Mouse (Mus musculus) liver, embryonic 16.5 days (tissue): ENCODE results near the gene Mpeg1. TPM values are rescaled to one million over a fixed set of nuclear protein-coding genes. Genes with fewer than 3 reads are reported as not detected.
A peak's percentile ranks its signal among the peaks of the same experiment; 100 is the strongest.

Experiments
- ATAC-seq: fragments of 200-750 bp; cut with Nextera tagmentation; 2 replicates; pipeline ENCODE4 v1.8.0; 2017; ENCODE audit warnings: low read depth, mild to moderate bottlenecking, moderate number of reproducible peaks, moderate library complexity
- H3K27ac ChIP-seq: fragments of 300-500 bp; sonication (generic); 2 replicates; pipeline ENCODE4 v1.5.1; 2014; ENCODE audit warnings: mild to moderate bottlenecking, low read length
- H3K27me3 ChIP-seq: fragments of 300-500 bp; sonication (generic); 2 replicates; pipeline ENCODE4 v1.6.1; 2014; ENCODE audit warnings: low read depth, low read length, mixed read lengths; ENCODE audit not compliant: control insufficient read depth, insufficient read depth
- H3K36me3 ChIP-seq: fragments of 300-500 bp; sonication (generic); 2 replicates; pipeline ENCODE4 v1.6.1; 2014; ENCODE audit warnings: mild to moderate bottlenecking; ENCODE audit not compliant: control insufficient read depth, insufficient read depth
- H3K4me1 ChIP-seq: fragments of 300-500 bp; sonication (generic); 2 replicates; pipeline ENCODE4 v1.6.1; 2014; ENCODE audit warnings: low read depth, low read length, mixed read lengths; ENCODE audit not compliant: control insufficient read depth
- H3K4me2 ChIP-seq: fragments of 300-500 bp; sonication (generic); 2 replicates; pipeline ENCODE4 v1.6.1; 2014; ENCODE audit warnings: low read depth, low read length, mixed read lengths
- H3K4me3 ChIP-seq: fragments of 300-500 bp; sonication (generic); 2 replicates; pipeline ENCODE4 v1.5.1; 2014; ENCODE audit warnings: low read depth, mild to moderate bottlenecking, low read length
- H3K9ac ChIP-seq: fragments of 300-500 bp; sonication (generic); 2 replicates; pipeline ENCODE4 v1.6.1; 2014; ENCODE audit warnings: low read depth, low read length
- H3K9me3 ChIP-seq: fragments of 300-500 bp; sonication (generic); replicated peaks from 2 replicates; pipeline ENCODE4 v1.6.1; 2016; ENCODE audit warnings: low read length; ENCODE audit not compliant: control insufficient read depth
- WGBS: fragments of 180-500 bp; shearing (Covaris S2); extraction: QIAGEN DNeasy Blood & Tissue Kit; methylation state at CpG from one replicate; pipeline ENCODE4 v1.1.7; 2014; ENCODE audit not compliant: insufficient replicate concordance; 5-methylcytosine and 5-hydroxymethylcytosine counted together
- polyA plus RNA-seq: library from polyadenylated mRNA; unstranded; fragments of >200 nt; fragmentation: Nextera tagmentation; extraction: Ambion mirVana; gene quantifications from 2 replicates; pipeline ENCODE4 v1.2.1, GENCODE M21; 2015

Gene Mpeg1
- polyA plus RNA-seq, 1 experiment from 2014 or later = 2.3 TPM

DNA sequence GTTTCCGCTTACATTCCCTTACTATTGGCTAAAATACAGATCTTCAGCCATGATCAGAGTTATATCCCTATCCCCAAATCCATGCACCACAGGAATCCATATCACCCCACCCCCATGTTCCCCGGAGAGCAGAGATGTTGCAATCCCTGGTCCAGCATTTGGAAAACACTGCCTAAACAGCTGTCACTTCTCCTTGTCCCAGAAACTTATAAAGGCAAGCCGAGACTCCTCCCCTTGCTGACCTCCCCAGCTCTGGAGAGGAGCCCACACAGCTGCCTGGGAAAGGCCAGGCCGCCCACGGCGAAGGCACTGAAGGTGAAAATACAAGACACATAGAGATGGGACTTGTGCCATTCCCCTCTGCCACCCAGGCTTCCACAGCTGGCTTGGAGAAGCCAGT is 26.3 kb downstream of the Mpeg1 start:
- H3K4me2 ChIP-seq = no peak overlapping the region
- peak; percentile 52 for ATAC-seq
- no peaks in the 10 kb centered on the region for H3K27me3 ChIP-seq
- WGBS = 58% methylated on average over 6 of the region's 6 CpGs
- no peak overlapping the region for H3K4me3 ChIP-seq
- no peaks in the 10 kb centered on the region for H3K9me3 ChIP-seq
- peaks cover 13% of the 10 kb centered on the region for H3K4me1 ChIP-seq
- no peaks in the 10 kb centered on the region for H3K36me3 ChIP-seq
- H3K27ac ChIP-seq = peak overlapping the region; percentile 21; the same call in 1 of the 2 replicates
- H3K9ac ChIP-seq = no peak overlapping the region

DNA sequence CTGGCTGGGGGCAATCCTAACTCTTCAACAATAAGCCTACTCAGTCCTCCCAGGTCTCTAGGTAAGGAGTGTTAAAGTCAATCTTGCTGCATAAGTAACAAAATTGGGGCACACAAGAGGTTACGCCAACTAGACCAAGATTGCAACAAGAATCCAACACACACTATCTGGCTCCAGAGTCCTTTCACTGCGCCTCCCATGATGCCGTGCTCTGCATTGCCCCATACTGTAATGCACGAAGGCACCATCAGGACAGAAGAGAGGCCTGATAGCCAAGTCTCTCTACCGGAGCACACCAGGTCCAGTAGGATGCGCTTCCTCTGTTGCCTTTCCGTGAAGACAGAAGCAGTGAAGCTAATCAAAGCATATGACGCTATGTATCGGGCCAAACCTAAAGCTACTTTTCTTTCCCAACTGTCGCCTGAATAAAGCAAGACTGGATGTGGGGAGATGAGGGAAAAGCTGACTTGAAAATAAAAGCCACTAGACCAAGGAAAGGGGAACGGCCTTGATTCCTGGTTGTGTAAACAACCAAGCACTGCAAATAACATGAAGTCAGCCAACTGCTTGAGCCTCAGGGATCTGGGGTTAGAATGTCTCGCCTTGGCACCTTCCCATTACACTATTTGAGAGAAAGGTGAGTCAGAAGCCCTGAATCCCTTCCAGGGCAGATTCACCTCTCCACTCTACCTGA is 27.1 kb downstream of the Mpeg1 start:
- Histone ChIP-seq H3K4me2 (no peak overlapping the region), H3K27me3 (no peaks in the 10 kb centered on the region), H3K9ac (no peak overlapping the region), H3K27ac (peak overlapping the region; percentile 78), H3K36me3 (no peaks in the 10 kb centered on the region), H3K4me1 (peaks cover 13% of the 10 kb centered on the region), H3K4me3 (no peak overlapping the region), H3K9me3 (no peaks in the 10 kb centered on the region)
- no peak for ATAC-seq
- WGBS = 65% methylated on average over 12 of the region's 12 CpGs

DNA sequence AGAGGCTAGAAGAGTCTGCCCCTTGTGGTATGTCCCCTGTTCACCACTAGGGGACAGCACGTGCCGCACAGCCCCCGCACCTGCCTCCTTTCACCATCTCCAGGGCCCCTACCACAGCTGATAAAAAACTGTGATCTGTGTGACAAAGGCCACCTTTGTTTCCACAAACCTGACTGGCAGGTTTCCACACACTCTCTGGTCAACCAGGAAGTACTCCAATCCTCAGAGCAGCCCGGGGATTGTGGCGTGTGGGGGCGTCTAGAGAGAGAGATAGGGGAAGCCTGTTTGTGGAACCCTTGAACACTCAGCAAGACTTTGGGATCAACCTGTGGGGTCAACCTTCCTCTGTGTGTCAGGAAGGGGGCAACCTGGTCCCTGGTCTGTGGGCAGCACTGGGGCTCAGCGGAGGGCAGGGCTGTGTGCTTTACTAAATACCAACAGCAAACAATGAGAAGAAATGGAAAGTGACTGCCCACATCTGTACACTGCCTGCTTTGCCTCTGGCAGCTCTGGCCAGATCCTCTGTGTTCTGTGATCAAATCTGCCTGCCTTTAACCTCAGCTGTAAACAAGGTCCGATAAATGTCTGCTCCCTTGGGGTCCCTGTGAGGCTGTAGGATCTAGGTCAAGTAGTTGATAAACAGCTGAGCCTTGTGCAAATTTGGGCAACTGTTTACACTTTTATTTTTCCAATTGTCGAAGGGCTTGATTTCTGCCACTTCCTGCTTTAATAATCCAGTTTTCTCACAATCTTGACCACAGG is 27.8 kb downstream of the Mpeg1 start:
- no peak overlapping the region for H3K9ac ChIP-seq
- H3K36me3 ChIP-seq = no peaks in the 10 kb centered on the region
- no peaks in the 10 kb centered on the region for H3K9me3 ChIP-seq
- peaks cover 13% of the 10 kb centered on the region for H3K4me1 ChIP-seq
- H3K27ac ChIP-seq = peak overlapping the region; percentile 78
- no peaks in the 10 kb centered on the region for H3K27me3 ChIP-seq
- H3K4me2 ChIP-seq = peak overlapping the region; percentile 12; the same call in 1 of the 2 replicates
- no peak overlapping the region for H3K4me3 ChIP-seq
- WGBS = 32% methylated on average over 9 of the region's 9 CpGs
- peak; percentile 55 for ATAC-seq

DNA sequence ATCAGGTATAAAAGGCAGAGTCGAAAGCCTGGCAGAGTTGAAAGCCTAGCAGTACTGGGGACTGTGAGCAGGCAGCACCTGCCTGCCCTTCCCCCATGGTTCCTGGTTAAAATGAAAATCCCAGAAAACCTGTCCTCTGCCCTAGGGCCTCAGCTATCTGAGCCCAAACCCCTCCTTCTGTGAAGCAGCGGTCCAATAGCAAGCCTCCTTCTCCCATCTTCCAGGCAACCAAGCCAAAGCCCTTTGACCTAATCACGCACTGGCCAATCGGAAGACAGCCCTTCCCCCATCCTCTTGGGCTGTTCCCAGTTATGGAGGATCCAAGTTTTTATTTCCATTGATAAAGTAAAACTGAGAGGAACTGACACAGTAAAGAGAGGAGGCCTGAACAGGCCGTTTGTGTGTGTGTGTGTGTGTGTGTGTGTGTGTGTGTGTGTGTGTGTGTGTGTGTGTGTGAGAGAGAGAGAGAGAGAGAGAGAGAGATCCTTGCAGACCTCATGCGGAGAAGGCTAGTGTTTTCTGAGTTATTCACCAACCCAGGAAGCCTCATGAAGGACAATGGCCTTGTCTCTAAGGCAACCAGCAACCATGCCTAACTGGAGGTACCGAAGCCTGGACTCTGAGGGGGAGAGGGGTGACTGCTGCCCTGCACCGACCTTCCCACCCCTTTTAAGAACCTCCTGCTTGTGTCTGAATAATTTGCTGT is 28.5 kb downstream of the Mpeg1 start:
- H3K4me2 ChIP-seq = peak overlapping the region; percentile 22; the same call in 1 of the 2 replicates
- peak overlapping the region; percentile 78 for H3K27ac ChIP-seq
- no peaks in the 10 kb centered on the region for H3K27me3 ChIP-seq
- H3K36me3 ChIP-seq = no peaks in the 10 kb centered on the region
- no peaks in the 10 kb centered on the region for H3K9me3 ChIP-seq
- WGBS = 41% methylated on average over 8 of the region's 8 CpGs
- H3K4me1 ChIP-seq = peaks cover 13% of the 10 kb centered on the region
- peak; percentile 81 for ATAC-seq
- H3K4me3 ChIP-seq = no peak overlapping the region
- H3K9ac ChIP-seq = no peak overlapping the region

DNA sequence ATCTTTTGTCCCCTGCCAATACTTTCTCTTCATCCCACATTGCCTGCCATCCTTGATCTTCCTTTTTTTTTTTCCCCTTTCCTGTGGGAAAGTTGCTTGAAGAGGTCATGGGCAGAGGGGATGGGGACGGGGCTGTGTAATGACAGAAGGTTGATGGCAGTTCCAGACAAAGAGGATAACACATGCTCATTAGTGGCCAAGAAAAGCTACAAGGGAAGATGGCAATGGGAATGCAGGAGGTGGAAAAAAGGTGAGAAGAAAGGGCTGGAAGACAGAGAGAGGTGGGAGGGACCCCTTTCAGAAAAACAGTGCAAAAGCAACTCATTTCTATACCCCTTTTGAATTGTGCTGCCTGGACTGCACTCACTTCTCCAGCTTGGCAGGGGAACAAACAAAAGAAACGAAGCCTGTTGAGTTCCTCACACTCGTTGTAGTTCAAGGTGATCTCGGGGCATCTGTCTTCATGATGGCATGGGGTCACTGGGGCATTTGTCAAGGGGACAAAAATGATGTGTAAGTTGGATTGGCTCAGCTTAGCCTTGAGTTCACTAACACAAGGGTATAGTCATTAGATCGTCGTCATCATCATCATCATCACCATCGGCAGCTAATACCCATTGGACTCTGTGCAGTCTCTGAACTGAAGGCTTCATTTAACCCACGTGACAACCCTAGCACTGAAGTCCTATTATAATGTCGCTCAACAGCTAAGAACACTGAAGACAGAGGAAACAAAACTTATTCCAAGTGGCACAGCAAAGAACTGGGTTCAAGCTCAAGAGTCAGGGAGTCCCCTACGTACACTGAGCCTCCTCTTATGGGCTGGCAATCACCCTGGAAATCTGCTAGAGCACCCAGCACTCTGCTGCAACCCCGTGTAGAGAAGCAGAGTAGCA is 29.3 kb downstream of the Mpeg1 start:
- H3K9ac ChIP-seq = no peak overlapping the region
- peak overlapping the region; percentile 22; the same call in 1 of the 2 replicates for H3K4me2 ChIP-seq
- ATAC-seq = no peak
- no peaks in the 10 kb centered on the region for H3K36me3 ChIP-seq
- H3K4me1 ChIP-seq = peaks cover 13% of the 10 kb centered on the region
- WGBS = 54% methylated on average over 11 of the region's 11 CpGs
- H3K4me3 ChIP-seq = no peak overlapping the region
- peak overlapping the region; percentile 41; the same call in 1 of the 2 replicates for H3K27ac ChIP-seq
- no peaks in the 10 kb centered on the region for H3K9me3 ChIP-seq
- no peaks in the 10 kb centered on the region for H3K27me3 ChIP-seq

DNA sequence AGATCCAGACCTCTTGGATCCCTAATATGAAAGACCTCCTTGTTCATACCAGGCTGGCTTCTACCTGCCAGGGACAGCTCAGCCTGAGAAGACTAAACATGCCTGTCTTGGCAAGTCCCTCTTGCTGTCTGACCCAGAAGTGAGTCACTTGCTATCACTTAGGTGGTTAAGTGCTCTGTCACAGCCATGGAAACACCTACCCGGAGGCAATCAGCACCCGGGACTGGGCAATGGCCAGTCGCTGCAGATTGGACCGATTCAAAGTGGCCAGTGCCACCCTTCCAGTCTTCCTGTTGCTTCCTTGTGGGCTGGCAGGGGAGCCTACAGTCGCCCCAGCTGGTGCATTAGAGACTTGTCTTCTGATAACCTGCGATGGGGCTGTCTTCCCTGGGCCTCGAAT is 31.1 kb downstream of the Mpeg1 start:
- H3K36me3 ChIP-seq = no peaks in the 10 kb centered on the region
- H3K27ac ChIP-seq = no peak overlapping the region
- H3K4me1 ChIP-seq = peaks cover 11% of the 10 kb centered on the region
- H3K9me3 ChIP-seq = no peaks in the 10 kb centered on the region
- no peak for ATAC-seq
- no peak overlapping the region for H3K4me2 ChIP-seq
- WGBS = 77% methylated on average over 7 of the region's 7 CpGs
- no peaks in the 10 kb centered on the region for H3K27me3 ChIP-seq
- H3K9ac ChIP-seq = no peak overlapping the region
- H3K4me3 ChIP-seq = no peak overlapping the region

DNA sequence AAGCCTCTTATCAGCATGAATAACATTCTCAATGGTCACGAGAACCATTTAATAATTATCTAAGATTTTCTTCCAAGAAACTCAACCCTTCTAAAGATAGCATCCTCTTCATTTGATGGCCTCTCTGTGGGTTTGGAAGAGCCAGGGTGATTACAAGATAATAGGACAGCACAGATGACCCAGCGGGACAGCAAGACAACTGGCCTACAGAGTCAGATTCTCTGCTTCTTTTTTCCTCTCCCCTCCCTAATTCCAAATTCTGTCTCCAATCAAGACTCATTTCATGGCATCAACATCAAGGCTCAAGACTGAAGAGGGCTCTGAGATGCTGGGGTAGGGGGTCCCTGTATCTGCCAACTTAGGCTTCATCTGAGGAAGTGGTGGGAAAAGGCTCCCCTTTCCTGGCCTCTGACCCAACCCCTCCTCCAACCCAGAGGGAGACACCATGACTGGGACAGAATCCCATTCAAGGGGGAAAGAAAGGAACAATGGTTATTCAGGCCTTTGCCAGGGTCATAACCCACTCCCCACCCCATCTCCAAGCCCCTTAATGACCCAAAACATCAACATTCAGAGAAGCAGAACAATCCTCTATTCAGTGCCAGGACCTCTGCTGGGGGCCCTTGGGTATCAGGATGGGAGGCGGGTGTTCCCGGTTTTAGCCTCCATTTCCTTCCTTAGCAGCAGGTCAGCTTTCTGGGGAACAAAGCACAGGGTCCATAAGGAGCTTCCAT is 33.0 kb downstream of the Mpeg1 start:
- H3K9ac ChIP-seq = no peak overlapping the region
- ATAC-seq = no peak
- H3K9me3 ChIP-seq = no peaks in the 10 kb centered on the region
- no peaks in the 10 kb centered on the region for H3K4me1 ChIP-seq
- no peak overlapping the region for H3K4me3 ChIP-seq
- H3K27ac ChIP-seq = no peak overlapping the region
- H3K4me2 ChIP-seq = no peak overlapping the region
- no peaks in the 10 kb centered on the region for H3K36me3 ChIP-seq
- 41% methylated on average over 4 of the region's 4 CpGs for WGBS
- no peaks in the 10 kb centered on the region for H3K27me3 ChIP-seq

DNA sequence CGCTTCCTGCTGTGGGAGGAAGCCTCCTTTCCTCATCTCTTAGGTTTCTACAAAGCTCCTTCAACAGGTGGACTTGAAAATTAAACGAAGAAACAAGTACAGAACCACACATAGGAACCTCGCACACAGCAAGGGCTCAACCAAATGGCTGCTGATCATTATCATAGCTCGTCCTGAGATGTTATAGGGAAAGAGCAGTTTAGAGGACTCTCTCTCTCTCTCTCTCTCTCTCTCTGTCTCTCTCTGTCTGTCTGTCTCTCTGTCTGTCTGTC is 33.5 kb downstream of the Mpeg1 start:
- Histone ChIP-seq H3K27ac (no peak overlapping the region), H3K36me3 (no peaks in the 10 kb centered on the region), H3K9me3 (no peaks in the 10 kb centered on the region), H3K4me1 (no peaks in the 10 kb centered on the region), H3K9ac (no peak overlapping the region), H3K4me3 (no peak overlapping the region), H3K27me3 (no peaks in the 10 kb centered on the region), H3K4me2 (no peak overlapping the region)
- 38% methylated on average over 4 of the region's 4 CpGs for WGBS
- no peak for ATAC-seq
